Mouse (Mus musculus): ENCODE results near the gene Fgr. TPM values are rescaled to one million over a fixed set of nuclear protein-coding genes. Genes with fewer than 3 reads are reported as not detected.
"Not testable (repeated sequence)": the region's sequence is repeated elsewhere in the genome, so short reads cannot be mapped to it uniquely, and the experiment has no call there.

Fgr gene
- 0.78 and 1.8 TPM in 2 replicates for total RNA-seq (2021)
- long read RNA-seq, experiment 1: 0 reads
- long read RNA-seq, experiment 2: 0 reads

- DNase-seq: peak; percentile 35
Observed at GRCm38 (mm10) chr4:132973814-132974398, at the start of gene Fgr. TSS of gene Fgr (plus strand) at chr4:132974095.

DNA sequence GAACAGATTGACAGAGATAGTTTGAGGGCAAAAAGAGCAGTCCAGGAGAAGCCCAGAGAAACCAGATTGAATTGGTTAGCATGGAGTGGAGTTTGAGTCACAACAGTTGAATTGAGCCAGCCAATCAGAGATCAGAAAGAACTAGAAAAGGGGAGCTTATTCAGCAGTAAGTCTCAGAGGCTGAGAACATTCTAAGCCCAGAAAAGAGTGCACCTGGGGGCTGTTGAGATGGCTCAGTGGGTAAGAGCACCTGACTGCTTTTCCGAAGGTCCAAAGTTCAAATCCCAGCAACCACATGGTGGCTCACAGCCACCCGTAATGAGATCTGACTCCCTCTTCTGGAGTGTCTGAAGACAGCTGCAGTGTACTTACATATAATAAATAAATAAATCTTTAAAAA lies 47.4 kb upstream of the Fgr start:
- DNase-seq: not testable (repeated sequence)

DNA sequence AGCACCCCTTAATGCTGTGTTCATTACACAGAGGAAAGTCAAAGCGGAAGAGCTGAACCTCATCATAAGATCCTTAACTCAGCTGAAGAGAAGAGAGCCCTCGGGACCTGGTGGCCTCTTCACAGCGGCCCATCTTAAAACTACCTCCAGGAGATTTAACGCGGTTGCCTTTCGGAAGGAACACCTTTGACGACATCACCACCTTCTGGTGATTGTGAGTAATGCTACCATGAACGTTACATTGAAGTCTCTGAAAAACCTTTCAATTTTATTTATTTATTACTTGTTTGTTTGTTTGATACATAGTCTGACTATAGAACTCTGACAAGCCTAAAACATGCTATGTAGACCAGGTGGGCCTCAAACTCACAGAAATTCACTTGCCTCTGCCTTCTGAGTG lies 43.1 kb upstream of the Fgr start:
- peak; percentile 63 for DNase-seq

DNA sequence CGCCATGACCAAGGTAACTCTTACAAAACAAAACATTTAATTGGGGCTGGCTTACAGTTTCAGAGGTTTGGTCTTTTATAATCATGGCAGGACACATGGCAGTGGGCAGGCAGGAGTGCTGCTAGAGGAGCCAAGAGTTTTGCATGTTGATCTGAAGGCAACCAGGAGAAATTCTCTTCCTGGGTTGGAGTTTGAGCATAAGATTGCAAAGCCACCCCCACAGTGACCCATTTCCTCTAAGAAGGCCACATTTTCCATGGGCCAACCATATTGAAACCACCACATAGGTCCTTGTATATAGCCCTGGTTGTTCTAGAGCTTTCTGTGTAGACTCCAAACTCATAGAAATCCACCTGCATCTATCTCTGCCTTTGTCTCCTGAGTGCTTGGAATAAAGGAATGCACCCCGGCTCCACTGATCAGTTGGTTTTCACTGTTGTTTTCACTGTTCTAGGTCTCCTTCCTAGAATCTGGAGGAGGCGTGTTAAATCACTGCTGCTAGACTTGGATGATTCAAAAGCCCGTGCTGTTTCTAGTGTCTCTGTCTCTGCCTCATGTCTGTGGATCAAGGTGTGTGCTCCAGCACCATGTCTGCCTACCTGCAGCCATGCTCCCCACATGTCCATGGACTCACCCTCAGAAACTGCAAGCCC lies 41.0 kb upstream of the Fgr start:
- no peak for DNase-seq

- no peak for DNase-seq
Observed at GRCm38 (mm10) chr4:132934639-132935038, 39.3 kb upstream of the Fgr start.

- DNase-seq: peak; percentile 65
Observed at GRCm38 (mm10) chr4:132938181-132938941, 35.5 kb upstream of the Fgr start.

GRCm38 (mm10) chr4:132939421-132940127 lies 34.3 kb upstream of the Fgr start:
- DNase-seq: peak; percentile 85

GRCm38 (mm10) chr4:132941012-132941729 lies 32.7 kb upstream of the Fgr start:
- DNase-seq: no peak

DNA sequence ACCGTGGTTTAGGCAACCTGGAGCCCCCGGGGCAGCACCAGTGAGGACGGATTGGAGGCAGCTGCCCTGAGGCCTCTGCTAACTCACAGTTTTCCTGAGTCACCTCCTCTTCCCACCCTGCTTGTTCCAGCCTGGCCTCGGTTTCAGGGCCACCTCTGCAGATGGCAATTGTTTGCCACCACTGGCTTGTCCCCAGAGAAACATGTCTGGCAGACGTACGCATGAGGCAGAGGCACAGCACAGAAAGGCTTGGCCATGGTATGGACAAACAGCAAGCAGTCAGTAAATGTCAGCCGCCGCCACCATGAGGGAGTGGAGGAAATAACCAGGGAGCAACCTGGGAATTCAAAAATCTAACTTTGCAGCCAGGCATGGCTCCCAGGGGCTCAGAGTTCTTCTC lies 30.8 kb upstream of the Fgr start:
- peak; percentile 82 for DNase-seq

DNA sequence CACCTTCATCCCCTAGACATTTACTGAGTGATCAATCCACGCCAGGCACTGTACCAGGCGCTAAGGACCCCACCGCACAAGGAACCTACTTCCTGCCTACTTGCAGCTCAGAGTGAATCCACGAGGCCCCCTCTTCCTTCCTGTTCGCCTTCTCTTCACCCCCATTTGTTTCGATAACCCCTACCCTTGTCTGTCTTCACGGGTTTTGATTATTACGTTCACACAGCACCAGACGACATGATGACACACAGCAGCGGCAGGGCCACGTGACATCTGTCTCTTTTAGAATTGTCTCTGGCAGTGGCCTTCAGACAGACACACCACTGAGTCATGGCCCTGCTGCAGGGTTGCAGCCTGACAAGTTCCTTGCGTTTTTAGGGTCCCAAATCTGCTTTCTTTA lies 29.8 kb upstream of the Fgr start:
- peak; percentile 73 for DNase-seq

- DNase-seq: peak; percentile 64
Observed at GRCm38 (mm10) chr4:132944776-132945175, 29.1 kb upstream of the Fgr start.

DNA sequence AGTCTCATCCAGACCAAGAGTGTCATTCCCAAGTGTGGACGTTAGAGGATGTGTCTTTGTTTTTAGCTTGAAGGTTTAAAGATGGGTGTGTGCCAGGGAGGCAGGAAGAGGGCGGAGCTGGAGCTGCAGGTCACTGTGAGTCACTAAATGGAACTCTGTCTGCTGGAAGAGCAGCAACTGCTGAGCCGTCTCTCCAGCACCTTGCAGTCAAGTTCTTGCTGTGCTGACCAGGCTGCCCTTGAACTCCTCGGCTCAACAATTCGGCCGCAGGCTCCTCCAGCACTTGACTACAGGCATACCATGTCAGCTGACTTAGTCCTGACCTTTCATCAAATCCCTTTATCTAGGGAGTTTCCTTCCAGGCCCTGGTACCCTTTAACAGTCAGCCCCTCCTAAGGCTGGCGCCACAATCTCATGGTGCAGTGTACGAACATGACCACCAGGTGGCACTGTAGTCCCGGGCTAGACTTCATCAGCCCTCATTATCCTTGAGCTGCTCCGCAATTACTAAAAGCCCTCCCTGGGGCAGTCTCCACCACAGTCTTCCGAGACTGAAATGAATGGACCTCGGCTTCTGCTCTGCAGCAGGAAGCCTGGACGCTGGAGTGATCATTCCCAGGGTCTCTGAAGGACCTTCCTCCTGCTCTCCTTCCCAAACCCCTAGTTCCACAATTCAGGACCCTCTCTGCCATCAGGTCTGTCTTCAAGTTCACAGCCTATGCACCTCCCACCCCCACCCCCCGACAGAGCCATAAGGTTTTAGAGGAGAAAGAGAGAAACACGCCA lies 28.4 kb upstream of the Fgr start:
- DNase-seq: peak; percentile 94

- DNase-seq: peak; percentile 78
Observed at GRCm38 (mm10) chr4:132946047-132947001, 27.6 kb upstream of the Fgr start.

GRCm38 (mm10) chr4:132949882-132950532 lies 23.9 kb upstream of the Fgr start:
- DNase-seq: no peak

DNA sequence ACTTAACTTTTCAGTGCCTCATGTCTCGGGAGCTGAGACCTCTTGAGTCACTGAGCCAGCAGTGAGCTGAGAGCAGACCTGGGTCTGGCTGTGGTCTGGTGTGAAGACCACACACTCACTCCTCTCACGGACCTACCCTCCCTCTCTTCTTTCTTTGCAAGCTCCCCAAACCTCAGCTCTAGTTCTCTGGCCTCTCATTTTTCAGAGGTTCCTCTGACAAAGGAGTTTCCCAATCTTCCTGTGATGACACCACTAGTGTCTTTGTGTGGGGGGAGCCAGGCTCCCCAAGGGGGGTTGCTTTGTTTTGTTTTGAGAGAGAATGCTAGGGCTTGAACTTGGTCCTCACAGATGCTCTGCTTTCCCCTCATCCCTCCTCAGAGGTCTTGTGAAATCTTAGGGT lies 22.9 kb upstream of the Fgr start:
- DNase-seq: no peak

- DNase-seq: no peak
Observed at GRCm38 (mm10) chr4:132954530-132955394, 19.1 kb upstream of the Fgr start.

GRCm38 (mm10) chr4:132955395-132955791 lies 18.5 kb upstream of the Fgr start:
- no peak for DNase-seq
